Mouse (Mus musculus) heart, adult 2 months (tissue): ENCODE data around the gene Ccdc134. TPM values are rescaled to one million over a fixed set of nuclear protein-coding genes. Genes with fewer than 3 reads are reported as not detected.

Source experiments
- DNase-seq, 2 experiments: peaks; one replicate each; pipeline ENCODE4 v3.0.0; 2021
- H3K27ac ChIP-seq: fragments of 200-600 bp; 2 replicates; pipeline ENCODE4 v1.8.1; 2022
- H3K27me3 ChIP-seq: fragments of 200-500 bp; 2 replicates; pipeline ENCODE4 v1.6.1; 2012; ENCODE audit warnings: mild to moderate bottlenecking, low read length, inconsistent platforms, mixed read lengths; ENCODE audit not compliant: control insufficient read depth, insufficient read depth
- H3K36me3 ChIP-seq: fragments of 200-500 bp; 2 replicates; pipeline ENCODE4 v1.6.1; 2012; ENCODE audit warnings: low read length, inconsistent platforms; ENCODE audit not compliant: control insufficient read depth, insufficient read depth
- H3K4me1 ChIP-seq: fragments of 200-500 bp; 2 replicates; pipeline ENCODE4 v1.6.1; 2011; ENCODE audit warnings: low read length; ENCODE audit not compliant: control insufficient read depth, insufficient read depth
- H3K4me3 ChIP-seq: fragments of 200-600 bp; 2 replicates; pipeline ENCODE4 v1.8.1; 2022
- H3K79me2 ChIP-seq: fragments of 200-500 bp; replicated peaks from 2 replicates; pipeline ENCODE4 v1.6.1; 2012; ENCODE audit warnings: mild to moderate bottlenecking, inconsistent platforms, low read length, moderate library complexity, mixed read lengths; ENCODE audit not compliant: control insufficient read depth, insufficient read depth
- H3K9ac ChIP-seq: fragments of 200-500 bp; 2 replicates; pipeline ENCODE4 v1.6.1; 2012; ENCODE audit warnings: low read depth, mild to moderate bottlenecking, control low read depth, inconsistent platforms, low read length, mixed read lengths
- CTCF ChIP-seq: fragments of 200-600 bp; IDR thresholded peaks from 2 replicates; pipeline ENCODE4 v1.8.1; 2022; ENCODE audit warnings: antibody characterized with exemption, mild to moderate bottlenecking, moderate library complexity
- EP300 ChIP-seq: fragments of 200-500 bp; IDR thresholded peaks from 2 replicates; pipeline ENCODE4 v1.6.1; 2011; ENCODE audit warnings: low read depth, low read length, control low read depth; ENCODE audit not compliant: insufficient read depth
- POLR2A ChIP-seq: fragments of 200-500 bp; IDR thresholded peaks from 2 replicates; pipeline ENCODE4 v1.6.1; 2011; ENCODE audit warnings: mild to moderate bottlenecking, low read depth, low read length, control low read depth; ENCODE audit not compliant: insufficient read depth
- WGBS: fragments of 180-500 bp; shearing (Covaris S2); methylation state at CpG from one replicate; pipeline ENCODE4 v1.1.7; 2018; 5-methylcytosine and 5-hydroxymethylcytosine counted together
- intact Hi-C: fragments of 180-260 bp; cut with DNase I; formaldehyde crosslinking; loops from one replicate; pipeline ENCODE4 v1.15.1; 2025
- long read RNA-seq: library from polyadenylated mRNA; stranded (forward); transcript quantifications from one replicate; pipeline ENCODE4 v2.0.0, GENCODE M21; 2021
- polyA plus RNA-seq: library from polyadenylated mRNA; depleted of rRNA; stranded (reverse); fragments of >200 nt; gene quantifications from 2 replicates; pipeline ENCODE4 v1.2.3, GENCODE M21; 2012; rRNA removed
- total RNA-seq, 2 experiments: library from RNA; stranded (reverse); gene quantifications; 2 replicates each; pipeline ENCODE4 v1.2.3; 2021

Ccdc134 gene
- total RNA-seq (1 to 10 TPM; 3.9 to 4.0 TPM), polyA plus RNA-seq (4.8 and 6.6 TPM in 2 replicates)
- long read RNA-seq, transcript Ccdc134-201 (7 exons, 2,046 nt) = major isoform, 5 of 5 reads
- long read RNA-seq, partial matches to known transcripts = 0 of 5 reads
- long read RNA-seq, other reads (novel, unspliced or antisense) = 0 of 5 reads

GRCm38 (mm10) chr15:82127426-82128374 lies at the start of gene Ccdc134:
Gene Ccdc134 (plus strand): TSS chr15:82127922.
- intact Hi-C loops = loop anchor here (2.0 to 10.0 kb wide), 3 partner anchors 19 to 203 kb away; partner anchors contain the start of genes Polr3h and Srebf2
- H3K9ac ChIP-seq = peak within 1 kb of the TSS; percentile 91
- WGBS = under 1% methylated on average over 74 of the region's 74 CpGs
- H3K79me2 ChIP-seq = no peaks in the 10 kb centered on the region
- no peaks in the 10 kb centered on the region for H3K36me3 ChIP-seq
- peaks cover 2% of the 10 kb centered on the region; the same call in 1 of the 2 replicates for H3K4me1 ChIP-seq
- peak; percentile 98 for DNase-seq
- peak; percentile 62 for TF ChIP-seq POLR2A
- 0 out of 2 replicates have a peak, but pooled peaks have one; percentile 18 for TF ChIP-seq EP300
- TF ChIP-seq CTCF = 0 out of 2 replicates have a peak, but pooled peaks have one; percentile 5
- no peaks in the 10 kb centered on the region for H3K27me3 ChIP-seq
- peak within 1 kb of the TSS; percentile 77 for H3K27ac ChIP-seq
- H3K4me3 ChIP-seq = peak within 1 kb of the TSS; percentile 84

GRCm38 (mm10) chr15:82079883-82080282 lies 47.8 kb upstream of the Ccdc134 start:
- TF ChIP-seq EP300 (no peak), CTCF (no peak), POLR2A (no peak)
- 44% methylated on average over 10 of the region's 10 CpGs for WGBS
- intact Hi-C loops = no loop called here
- Histone ChIP-seq H3K4me1 (no peaks in the 10 kb centered on the region), H3K4me3 (no peak overlapping the region), H3K27me3 (no peaks in the 10 kb centered on the region), H3K27ac (no peak overlapping the region), H3K79me2 (no peaks in the 10 kb centered on the region), H3K9ac (no peak overlapping the region), H3K36me3 (no peaks in the 10 kb centered on the region)
- no peak for DNase-seq

GRCm38 (mm10) chr15:82081161-82081560 lies 46.6 kb upstream of the Ccdc134 start:
- 25% methylated on average over 7 of the region's 7 CpGs for WGBS
- Histone ChIP-seq H3K27ac (no peak overlapping the region), H3K4me1 (no peaks in the 10 kb centered on the region), H3K9ac (no peak overlapping the region), H3K36me3 (no peaks in the 10 kb centered on the region), H3K4me3 (no peak overlapping the region), H3K79me2 (no peaks in the 10 kb centered on the region), H3K27me3 (peaks cover under 1% of the 10 kb centered on the region; the same call in 1 of the 2 replicates)
- no peak for DNase-seq
- TF ChIP-seq CTCF (peak; percentile 43), EP300 (no peak)
- intact Hi-C loops = no loop called here

- intact Hi-C loops = no loop called here
- TF ChIP-seq CTCF (no peak), EP300 (no peak), POLR2A (no peak)
- no peaks in the 10 kb centered on the region for H3K36me3 ChIP-seq
- no peak overlapping the region for H3K27ac ChIP-seq
- DNase-seq = no peak
- H3K9ac ChIP-seq = no peak overlapping the region
- H3K4me1 ChIP-seq = no peaks in the 10 kb centered on the region
- WGBS = 68% methylated on average over 9 of the region's 9 CpGs
- H3K27me3 ChIP-seq = peaks cover 2% of the 10 kb centered on the region; the same call in 1 of the 2 replicates
- H3K79me2 ChIP-seq = no peaks in the 10 kb centered on the region
- H3K4me3 ChIP-seq = no peak overlapping the region
These were observed 42.1 kb upstream of the Ccdc134 start for GRCm38 (mm10) chr15:82085606-82086005.

GRCm38 (mm10) chr15:82086131-82086530 lies 41.6 kb upstream of the Ccdc134 start:
- TF ChIP-seq EP300 = no peak
- no peak for TF ChIP-seq POLR2A
- TF ChIP-seq CTCF = no peak
- Histone ChIP-seq H3K27ac (no peak overlapping the region), H3K4me3 (no peak overlapping the region), H3K27me3 (peaks cover 2% of the 10 kb centered on the region; the same call in 1 of the 2 replicates), H3K4me1 (no peaks in the 10 kb centered on the region), H3K79me2 (no peaks in the 10 kb centered on the region), H3K36me3 (no peaks in the 10 kb centered on the region), H3K9ac (no peak overlapping the region)
- DNase-seq = no peak
- intact Hi-C loops = no loop called here
- 73% methylated on average over 12 of the region's 12 CpGs for WGBS

GRCm38 (mm10) chr15:82087266-82087665 lies 40.5 kb upstream of the Ccdc134 start:
- no peaks in the 10 kb centered on the region for H3K4me1 ChIP-seq
- H3K79me2 ChIP-seq = no peaks in the 10 kb centered on the region
- H3K27ac ChIP-seq = no peak overlapping the region
- no peaks in the 10 kb centered on the region for H3K36me3 ChIP-seq
- H3K9ac ChIP-seq = no peak overlapping the region
- peaks cover 2% of the 10 kb centered on the region; the same call in 1 of the 2 replicates for H3K27me3 ChIP-seq
- intact Hi-C loops = no loop called here
- no peak for DNase-seq
- 14% methylated on average over 10 of the region's 10 CpGs for WGBS
- H3K4me3 ChIP-seq = no peak overlapping the region
- TF ChIP-seq CTCF (no peak), EP300 (no peak), POLR2A (no peak)
